Mouse (Mus musculus) WW6 (cell line): ENCODE data around the gene Toe1.
"Not testable (repeated sequence)": the region's sequence is repeated elsewhere in the genome, so short reads cannot be mapped to it uniquely, and the experiment has no call there.

Experiments
- DNase-seq: peaks from one replicate; pipeline ENCODE4 v3.0.0-alpha.2; 2013; ENCODE audit warnings: low read depth, low spot score

Toe1 gene

GRCm38 (mm10) chr4:116807197-116808129, at the start of gene Toe1, which contains the start of gene Mutyh:
Toe1 (minus strand) TSS chr4:116807640.
Mutyh (plus strand) TSS chr4:116807723.
- DNase-seq: peak; percentile 95

GRCm38 (mm10) chr4:116857203-116857602, 49.8 kb upstream of the Toe1 start:
- no peak for DNase-seq

GRCm38 (mm10) chr4:116854286-116854685, 46.8 kb upstream of the Toe1 start:
- DNase-seq: no peak

GRCm38 (mm10) chr4:116849901-116850300, 42.5 kb upstream of the Toe1 start:
- no peak for DNase-seq

- no peak for DNase-seq
These were observed 36.9 kb upstream of the Toe1 start for GRCm38 (mm10) chr4:116844324-116844723.

GRCm38 (mm10) chr4:116840841-116841240, 33.4 kb upstream of the Toe1 start:
- DNase-seq: no peak

- DNase-seq: not testable (repeated sequence)
These were observed 32.7 kb upstream of the Toe1 start for GRCm38 (mm10) chr4:116840096-116840495.

- no peak for DNase-seq
These were observed 31.6 kb upstream of the Toe1 start for GRCm38 (mm10) chr4:116838999-116839398.

GRCm38 (mm10) chr4:116830070-116830368, 22.6 kb upstream of the Toe1 start:
- DNase-seq: no peak

- no peak for DNase-seq
These were observed 22.1 kb upstream of the Toe1 start for GRCm38 (mm10) chr4:116829364-116830069.

GRCm38 (mm10) chr4:116827819-116828218, 20.4 kb upstream of the Toe1 start:
- no peak for DNase-seq

- DNase-seq: no peak
These were observed 17.1 kb upstream of the Toe1 start for GRCm38 (mm10) chr4:116824541-116825004.

GRCm38 (mm10) chr4:116821694-116822016, 14.2 kb upstream of the Toe1 start, which contains the start of gene Hpdl:
Hpdl (minus strand) TSS chr4:116821707.
- no peak for DNase-seq

- no peak for DNase-seq
These were observed 13.7 kb upstream of the Toe1 start for GRCm38 (mm10) chr4:116820902-116821693.

- no peak for DNase-seq
These were observed 12.8 kb upstream of the Toe1 start for GRCm38 (mm10) chr4:116819968-116820901.

GRCm38 (mm10) chr4:116817486-116817885, 10.0 kb upstream of the Toe1 start:
- DNase-seq: no peak

GRCm38 (mm10) chr4:116815276-116815675, 7.8 kb upstream of the Toe1 start:
- no peak for DNase-seq

GRCm38 (mm10) chr4:116811012-116811411, 3.6 kb upstream of the Toe1 start:
- DNase-seq: no peak

- no peak for DNase-seq
These were observed 7.5 kb downstream of the Toe1 start for GRCm38 (mm10) chr4:116799901-116800300.

GRCm38 (mm10) chr4:116796442-116797110, 10.9 kb downstream of the Toe1 start:
- DNase-seq: no peak
